Mouse (Mus musculus): ENCODE results near the gene Gjc3.

DNA sequence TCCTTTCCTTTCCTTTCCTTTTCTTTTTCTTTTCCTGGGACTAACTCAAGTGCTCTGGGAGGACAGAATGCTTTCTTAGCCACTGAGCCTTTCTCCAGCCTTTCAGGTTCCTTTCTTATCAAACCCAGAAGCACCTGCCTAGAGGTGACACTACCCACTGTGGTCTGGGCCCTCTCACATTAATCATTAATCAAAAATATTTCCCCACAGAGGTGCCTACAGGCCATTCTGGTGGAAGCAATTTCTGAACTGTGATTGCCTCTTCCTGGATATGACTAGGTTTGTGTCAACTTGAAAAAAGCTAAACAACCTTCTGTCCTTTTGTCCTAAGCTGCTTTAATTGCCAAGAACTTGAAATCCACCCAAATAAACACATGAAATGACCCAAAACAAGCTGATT lies 40.7 kb downstream of the Gjc3 start:
- TF ChIP-seq GATA1 (IDR thresholded peaks at IDR 0.05; ENCODE audit: borderline replicate concordance, low read length): no peak
- no peak for TF ChIP-seq FLI1 (IDR thresholded peaks at IDR 0.05; ENCODE audit: low read length)

Measured in megakaryocyte, embryonic 14.5 days (primary cell).